Mouse (Mus musculus) MEL (cell line): Measurements from ENCODE around the gene Dnajc27. TPM values are rescaled to one million over a fixed set of nuclear protein-coding genes. Genes with fewer than 3 reads are reported as not detected.

Experiments
- DNase-seq: peaks from one replicate; pipeline ENCODE4 v3.0.0; 2011; ENCODE audit warnings: low read depth, low spot score
- H3K27ac ChIP-seq: 2 replicates; pipeline ENCODE4 v1.5.1; 2012; ENCODE audit warnings: low read depth, mild to moderate bottlenecking, control low read depth, low read length, moderate library complexity; ENCODE audit not compliant: control insufficient read depth
- H3K27me3 ChIP-seq, 2 experiments: fragments of 150-350 bp in 1 of 2; sonication (generic) in 1 of 2; 2 replicates each; pipeline ENCODE4 v1.6.1; 2012; ENCODE audit warnings: low read length in 2 of 2, mild to moderate bottlenecking in 2 of 2, improper control_type of control experiment in 1 of 2, moderate library complexity in 1 of 2; ENCODE audit not compliant: insufficient read depth in 2 of 2, control insufficient read depth in 1 of 2
- H3K36me3 ChIP-seq, 2 experiments: 2 replicates each; pipeline ENCODE4 v1.6.1; 2012 to 2014; ENCODE audit warnings: low read length in 2 of 2, improper control_type of control experiment in 1 of 2, inconsistent platforms in 1 of 2, mild to moderate bottlenecking in 1 of 2; ENCODE audit not compliant: insufficient read depth in 2 of 2, control insufficient read depth in 1 of 2
- H3K4me1 ChIP-seq, 2 experiments: fragments of 150-350 bp in 1 of 2; sonication (generic) in 1 of 2; 2 replicates each; pipeline ENCODE4 v1.6.1; 2012; ENCODE audit warnings: low read length in 2 of 2, improper control_type of control experiment in 1 of 2, mild to moderate bottlenecking in 1 of 2; ENCODE audit not compliant: insufficient read depth in 2 of 2, control insufficient read depth in 1 of 2
- H3K4me3 ChIP-seq, 2 experiments: fragments of 150-350 bp in 1 of 2; sonication (generic) in 1 of 2; 2 replicates each; pipeline ENCODE4 v1.5.1; 2012; ENCODE audit warnings: low read depth in 2 of 2, low read length in 2 of 2, mild to moderate bottlenecking in 2 of 2, moderate library complexity in 2 of 2, control low read depth in 1 of 2, improper control_type of control experiment in 1 of 2; ENCODE audit not compliant: control insufficient read depth in 1 of 2, insufficient read depth in 1 of 2
- H3K79me2 ChIP-seq: 2 replicates; pipeline ENCODE4 v1.6.1; 2012; ENCODE audit warnings: mild to moderate bottlenecking, low read length, moderate library complexity; ENCODE audit not compliant: control insufficient read depth, poor library complexity, insufficient read depth
- H3K9ac ChIP-seq: 2 replicates; pipeline ENCODE4 v1.6.1; 2012; ENCODE audit warnings: low read depth, mild to moderate bottlenecking, control low read depth, low read length, moderate library complexity; ENCODE audit not compliant: control insufficient read depth, poor library complexity, severe bottlenecking
- H3K9me3 ChIP-seq: fragments of 150-350 bp; sonication (generic); replicated peaks from 2 replicates; pipeline ENCODE4 v1.6.1; 2012; ENCODE audit warnings: mild to moderate bottlenecking, low read length, improper control_type of control experiment, moderate library complexity; ENCODE audit not compliant: insufficient read depth
- BHLHE40 ChIP-seq: IDR thresholded peaks from 2 replicates; pipeline ENCODE4 v1.6.1; 2012; ENCODE audit warnings: low read depth, mild to moderate bottlenecking, inconsistent platforms, low read length, improper control_type of control experiment, borderline replicate concordance
- CHD2 ChIP-seq: IDR thresholded peaks from 2 replicates; pipeline ENCODE4 v1.6.1; 2011; ENCODE audit warnings: low read length, improper control_type of control experiment
- EP300 ChIP-seq, 2 experiments: IDR thresholded peaks; 2 replicates each; pipeline ENCODE4 v1.6.1; 2011; ENCODE audit warnings: improper control_type of control experiment in 2 of 2, low read length in 2 of 2, low read depth in 1 of 2, mild to moderate bottlenecking in 1 of 2
- ETS1 ChIP-seq: IDR thresholded peaks from 2 replicates; pipeline ENCODE4 v1.6.1; 2012; ENCODE audit warnings: low read depth, mild to moderate bottlenecking, inconsistent platforms, low read length, improper control_type of control experiment, moderate library complexity
- GABPA ChIP-seq: IDR thresholded peaks from 2 replicates; pipeline ENCODE4 v1.6.1; 2012; ENCODE audit warnings: low read depth, mild to moderate bottlenecking, inconsistent platforms, low read length, improper control_type of control experiment, moderate library complexity
- GATA1 ChIP-seq: IDR thresholded peaks from 2 replicates; pipeline ENCODE4 v1.6.1; 2011; ENCODE audit warnings: low read depth, low read length, improper control_type of control experiment
- JUND ChIP-seq: IDR thresholded peaks from 2 replicates; pipeline ENCODE4 v1.6.1; 2011; ENCODE audit warnings: low read depth, mild to moderate bottlenecking, improper control_type of control experiment, low read length
- MEF2A ChIP-seq: IDR thresholded peaks from 2 replicates; pipeline ENCODE4 v1.6.1; 2014; ENCODE audit warnings: low read depth, mild to moderate bottlenecking, inconsistent platforms, low read length, improper control_type of control experiment; ENCODE audit not compliant: poor library complexity, insufficient replicate concordance, severe bottlenecking; ENCODE audit errors: extremely low read depth
- MYB ChIP-seq: IDR thresholded peaks from 2 replicates; pipeline ENCODE4 v1.6.1; 2011; ENCODE audit warnings: mild to moderate bottlenecking, low read depth, low read length, improper control_type of control experiment
- MYC ChIP-seq: IDR thresholded peaks from 2 replicates; pipeline ENCODE4 v1.6.1; 2011; ENCODE audit warnings: low read depth, mild to moderate bottlenecking, low read length, improper control_type of control experiment, moderate library complexity
- NELFE ChIP-seq: IDR thresholded peaks from 2 replicates; pipeline ENCODE4 v1.6.1; 2011; ENCODE audit warnings: low read depth, low read length, improper control_type of control experiment
- NRF1 ChIP-seq: IDR thresholded peaks from 2 replicates; pipeline ENCODE4 v1.6.1; 2014; ENCODE audit warnings: low read depth, mild to moderate bottlenecking, inconsistent platforms, low read length, improper control_type of control experiment, moderate library complexity; ENCODE audit not compliant: poor library complexity, insufficient read depth, severe bottlenecking
- POLR2AphosphoS5 ChIP-seq: IDR thresholded peaks from 2 replicates; pipeline ENCODE4 v1.6.1; 2012; ENCODE audit warnings: low read depth, borderline replicate concordance, mild to moderate bottlenecking, inconsistent platforms, low read length, moderate library complexity, mixed read lengths
- RCOR1 ChIP-seq: IDR thresholded peaks from 2 replicates; pipeline ENCODE4 v1.6.1; 2012; ENCODE audit warnings: low read depth, mild to moderate bottlenecking, inconsistent platforms, low read length, improper control_type of control experiment
- TBP ChIP-seq: IDR thresholded peaks from 2 replicates; pipeline ENCODE4 v1.8.0; 2011; ENCODE audit warnings: low read depth, low read length, improper control_type of control experiment
- TCF12 ChIP-seq: IDR thresholded peaks from 2 replicates; pipeline ENCODE4 v1.6.1; 2014; ENCODE audit warnings: low read depth, mild to moderate bottlenecking, inconsistent platforms, low read length, improper control_type of control experiment, moderate library complexity
- UBTF ChIP-seq: IDR thresholded peaks from 2 replicates; pipeline ENCODE4 v1.6.1; 2012; ENCODE audit warnings: low read depth, mild to moderate bottlenecking, inconsistent platforms, low read length, improper control_type of control experiment, moderate library complexity, borderline replicate concordance; ENCODE audit not compliant: insufficient read depth
- ZC3H11A ChIP-seq: IDR thresholded peaks from 2 replicates; pipeline ENCODE4 v1.6.1; 2012; ENCODE audit warnings: low read depth, mild to moderate bottlenecking, inconsistent platforms, low read length, improper control_type of control experiment
- ZMIZ1 ChIP-seq: IDR thresholded peaks from 2 replicates; pipeline ENCODE4 v1.6.1; 2012; ENCODE audit warnings: low read depth, mild to moderate bottlenecking, inconsistent platforms, low read length, improper control_type of control experiment, moderate library complexity
- ZNF384 ChIP-seq: IDR thresholded peaks from 2 replicates; pipeline ENCODE4 v1.6.1; 2012; ENCODE audit warnings: low read depth, mild to moderate bottlenecking, inconsistent platforms, low read length, improper control_type of control experiment
- polyA plus RNA-seq, 2 experiments: library from polyadenylated mRNA; stranded (reverse) in 1 of 2; unstranded in 1 of 2; fragments of >175 nt in 1 of 2; fragments of >200 nt in 1 of 2; gene quantifications; 2 replicates each; pipeline versions ENCODE4 v1.2.1 to v1.2.4; 2012; ENCODE audit warnings: low replicate concordance in 2 of 2, low read depth in 1 of 2; ENCODE audit not compliant: insufficient read length in 2 of 2, insufficient read depth in 1 of 2, missing spikeins in 1 of 2
- total RNA-seq: library from RNA; depleted of rRNA; stranded (reverse); fragments of 300-350 nt; gene quantifications from 2 replicates; pipeline ENCODE4 v1.2.3, GENCODE M21; 2012

Dnajc27 gene
- total and polyA plus RNA-seq, 3 experiments = 7.9 to 9.7 TPM; not detected in 1

- TF ChIP-seq BHLHE40 (no peak), JUND (no peak), POLR2AphosphoS5 (no peak), NELFE (no peak), MYB (no peak)
- Histone ChIP-seq H3K9me3 (no peaks in the 10 kb centered on the region), H3K9ac (no peak overlapping the region), H3K79me2 (no peaks in the 10 kb centered on the region), H3K27ac (no peak overlapping the region), H3K27me3 (no peaks in the 10 kb centered on the region), H3K4me3 (no peak overlapping the region), H3K36me3 (peaks cover 0 to 11% of the 10 kb centered on the region in 2 experiments; a peak in 2 of 4 replicates), H3K4me1 (peaks cover 0 to 12% of the 10 kb centered on the region in 2 experiments; a peak in 3 of 4 replicates)
- peak; percentile 45 for DNase-seq
Observed at GRCm38 (mm10) chr12:4075407-4075806, 7.0 kb upstream of the Dnajc27 start.

GRCm38 (mm10) chr12:4076383-4076782, 6.0 kb upstream of the Dnajc27 start:
- no peaks in the 10 kb centered on the region for H3K9me3 ChIP-seq
- H3K4me3 ChIP-seq = no peak overlapping the region
- no peak overlapping the region for H3K27ac ChIP-seq
- peak; percentile 52 to 71; a peak in 2 of 4 replicates for TF ChIP-seq EP300 (IDR thresholded peaks at IDR 0.05; ENCODE audit: low read depth in 1 of 2, low read length in 2 of 2)
- no peak for TF ChIP-seq NRF1
- peak; percentile 48; the same call in 1 of the 2 replicates for TF ChIP-seq RCOR1
- peak; percentile 70; the same call in 1 of the 2 replicates for TF ChIP-seq TCF12
- TF ChIP-seq ETS1 = peak; percentile 56; the same call in 1 of the 2 replicates
- no peak for TF ChIP-seq UBTF
- TF ChIP-seq ZNF384 = peak; percentile 52; the same call in 1 of the 2 replicates
- peak; percentile 52; the same call in 1 of the 2 replicates for TF ChIP-seq GATA1
- no peak for TF ChIP-seq ZC3H11A
- no peak overlapping the region for H3K9ac ChIP-seq
- no peaks in the 10 kb centered on the region for H3K79me2 ChIP-seq
- H3K36me3 ChIP-seq = peaks cover 0 to 11% of the 10 kb centered on the region in 2 experiments; a peak in 2 of 4 replicates
- H3K27me3 ChIP-seq = no peaks in the 10 kb centered on the region
- no peak for DNase-seq
- H3K4me1 ChIP-seq = peaks cover 0 to 15% of the 10 kb centered on the region in 2 experiments; a peak in 3 of 4 replicates

GRCm38 (mm10) chr12:4078069-4078468, 4.3 kb upstream of the Dnajc27 start:
- no peak overlapping the region for H3K27ac ChIP-seq
- peaks cover 0 to 15% of the 10 kb centered on the region in 2 experiments; a peak in 2 of 4 replicates for H3K36me3 ChIP-seq
- no peak overlapping the region for H3K9ac ChIP-seq
- peaks cover 7% of the 10 kb centered on the region for H3K79me2 ChIP-seq
- no peak for TF ChIP-seq NRF1
- no peak for TF ChIP-seq EP300 (IDR thresholded peaks at IDR 0.05; ENCODE audit: low read depth in 1 of 2, low read length in 2 of 2)
- TF ChIP-seq GABPA = no peak
- TF ChIP-seq TBP = no peak
- TF ChIP-seq RCOR1 = no peak
- no peak for TF ChIP-seq MYC
- no peak for TF ChIP-seq GATA1
- no peak for TF ChIP-seq MEF2A
- no peak for TF ChIP-seq CHD2
- no peak for TF ChIP-seq BHLHE40
- no peak for TF ChIP-seq ZMIZ1
- no peak overlapping the region for H3K4me3 ChIP-seq
- peaks cover 0 to 19% of the 10 kb centered on the region in 2 experiments; a peak in 3 of 4 replicates for H3K4me1 ChIP-seq
- H3K9me3 ChIP-seq = no peaks in the 10 kb centered on the region
- H3K27me3 ChIP-seq = no peaks in the 10 kb centered on the region
- no peak for DNase-seq
